In genomic region chr3:95905146-95905939, GRCm38 (mm10) we compare ENCODE assay signal across 8 mouse cellular contexts. TPM values are rescaled to one million over a fixed set of nuclear protein-coding genes. Genes with fewer than 3 reads are reported as not detected.
DNase-seq lines count a peak whose midpoint lies in the region; ATAC-seq and TF ChIP-seq lines count a peak whose summit lies in the region.

No protein-coding gene starts in this region.

- intact Hi-C loops in heart, postnatal 25 days (cut with DNase I) = no loop called here

- no peaks in the 10 kb centered on the region for H3K9me3 ChIP-seq in embryonic facial prominence, embryonic 11.5 days (replicated peaks; ENCODE audit: control insufficient read depth, low read length)
- no peaks in the 10 kb centered on the region for H3K9me3 ChIP-seq in midbrain, embryonic 11.5 days (ENCODE audit: control insufficient read depth, low read length)

- H3K27ac ChIP-seq in thymus, adult 2 months (ENCODE audit: control insufficient read depth, insufficient read depth, low read length) = no peak overlapping the region
- peak overlapping the region; percentile 2 for H3K27ac ChIP-seq in embryonic facial prominence, embryonic 11.5 days (replicated peaks; ENCODE audit: low read depth, low read length)
- H3K27ac ChIP-seq in midbrain, embryonic 11.5 days (ENCODE audit: low read depth, low read length) = peak overlapping the region; percentile 59

- peak; percentile 48 for DNase-seq in thymus, adult 2 months
- no peak for DNase-seq in thymus, adult 18-20 months
- DNase-seq in embryonic facial prominence, embryonic 11.5 days (ENCODE audit: low spot score) = peak; percentile 83
- peak; percentile 15 for DNase-seq in heart, postnatal 25 days (ENCODE audit: low spot score)
- DNase-seq in layer of hippocampus, postnatal 36 days = peak; percentile 57 to 60
- DNase-seq in midbrain, embryonic 11.5 days (ENCODE audit: low spot score, missing footprints) = peak; percentile 96
- DNase-seq in thymus, postnatal 4 days = peak; percentile 71
- no peak for DNase-seq in right cerebral cortex, postnatal 14 days

- peak overlapping the region; percentile 65 for H3K9ac ChIP-seq in embryonic facial prominence, embryonic 11.5 days (replicated peaks; ENCODE audit: low read length)
- peak overlapping the region; percentile 62 for H3K9ac ChIP-seq in midbrain, embryonic 11.5 days (ENCODE audit: low read length)

- ATAC-seq in embryonic facial prominence, embryonic 11.5 days (replicated peaks; ENCODE audit: insufficient number of reproducible peaks, low FRiP score, low TSS enrichment, low read depth) = peak; percentile 53
- peak; percentile 84 for ATAC-seq in midbrain, embryonic 11.5 days (ENCODE audit: low FRiP score)

- TF ChIP-seq POLR2A in thymus, adult 2 months (IDR thresholded peaks at IDR 0.05; ENCODE audit: control insufficient read depth, extremely low read depth, insufficient read depth, low read length, poor library complexity) = no peak

- H3K4me1 ChIP-seq in thymus, adult 2 months (replicated peaks; ENCODE audit: control insufficient read depth, insufficient read depth, low read length) = peaks cover 17% of the 10 kb centered on the region
- H3K4me1 ChIP-seq in embryonic facial prominence, embryonic 11.5 days (ENCODE audit: control insufficient read depth, insufficient read depth, low read length) = peaks cover 2% of the 10 kb centered on the region
- peaks cover 28% of the 10 kb centered on the region for H3K4me1 ChIP-seq in midbrain, embryonic 11.5 days (ENCODE audit: control insufficient read depth, insufficient read depth, low read length)

- no peaks in the 10 kb centered on the region for H3K36me3 ChIP-seq in thymus, adult 2 months (ENCODE audit: control insufficient read depth, insufficient read depth, low read length)
- no peaks in the 10 kb centered on the region for H3K36me3 ChIP-seq in embryonic facial prominence, embryonic 11.5 days (replicated peaks; ENCODE audit: control insufficient read depth, insufficient read depth, low read depth, low read length)
- H3K36me3 ChIP-seq in midbrain, embryonic 11.5 days (ENCODE audit: control insufficient read depth, insufficient read depth, low read length) = no peaks in the 10 kb centered on the region

- H3K4me3 ChIP-seq in thymus, adult 2 months (ENCODE audit: control insufficient read depth, insufficient read depth, low read length) = 0 out of 2 replicates have a peak overlapping the region, but pooled peaks have one; percentile 14
- peak overlapping the region; percentile 46 for H3K4me3 ChIP-seq in embryonic facial prominence, embryonic 11.5 days (ENCODE audit: low read depth, low read length)
- peak overlapping the region; percentile 28 for H3K4me3 ChIP-seq in midbrain, embryonic 11.5 days (ENCODE audit: low read depth, low read length)

- no peak for TF ChIP-seq CTCF in thymus, adult 2 months (IDR thresholded peaks at IDR 0.05; ENCODE audit: borderline replicate concordance, control insufficient read depth, extremely low read depth, insufficient read depth, low read length, poor library complexity)

- WGBS in thymus, adult 2 months = 4% methylated on average over 18 of the region's 18 CpGs
- under 1% methylated on average over 18 of the region's 18 CpGs for WGBS in embryonic facial prominence, embryonic 11.5 days
- WGBS in midbrain, embryonic 11.5 days = under 1% methylated on average over 18 of the region's 18 CpGs

- peaks cover 18% of the 10 kb centered on the region for H3K27me3 ChIP-seq in thymus, adult 2 months (ENCODE audit: control insufficient read depth, insufficient read depth, low read length)
- H3K27me3 ChIP-seq in embryonic facial prominence, embryonic 11.5 days (ENCODE audit: control insufficient read depth, insufficient read depth, low read length) = no peaks in the 10 kb centered on the region
- peaks cover 2% of the 10 kb centered on the region; the same call in 1 of the 2 replicates for H3K27me3 ChIP-seq in midbrain, embryonic 11.5 days (ENCODE audit: control insufficient read depth, insufficient read depth, low read length)

- H3K4me2 ChIP-seq in embryonic facial prominence, embryonic 11.5 days (ENCODE audit: low read depth, low read length) = peak overlapping the region; percentile 85
- peak overlapping the region; percentile 56 for H3K4me2 ChIP-seq in midbrain, embryonic 11.5 days

RNA-seq across cellular contexts. Expression of gene Car14, which starts 0.9 kb away (rescaled TPM):
- 4.3 and 13.0 TPM in 2 replicates for polyA plus RNA-seq in thymus, adult 2 months (2012; rRNA removed)
- 67.8 and 80.0 TPM in 2 replicates for polyA plus RNA-seq in embryonic facial prominence, embryonic 11.5 days (2014; fragmentation: Nextera tagmentation; extraction: Ambion mirVana)
- 100 to 1,000 TPM; 171 to 175 TPM for total RNA-seq in heart, postnatal 25 days (2021)
- total RNA-seq in layer of hippocampus, postnatal 36 days (2021) = 10 to 100 TPM in 1 of 2 experiments, 1 to 10 TPM in 1; 9.0 to 12.2 TPM
- 32.1 and 33.4 TPM in 2 replicates for polyA plus RNA-seq in midbrain, embryonic 11.5 days (2014; fragmentation: Nextera tagmentation; extraction: Ambion mirVana)

RNA-seq across cellular contexts. Expression of gene Aph1a, which starts 11.6 kb away (rescaled TPM):
- polyA plus RNA-seq in thymus, adult 2 months (2012; rRNA removed) = 139 and 156 TPM in 2 replicates
- 31.8 and 33.3 TPM in 2 replicates for polyA plus RNA-seq in embryonic facial prominence, embryonic 11.5 days (2014; fragmentation: Nextera tagmentation; extraction: Ambion mirVana)
- total RNA-seq in heart, postnatal 25 days (2021) = 100 to 1,000 TPM; 110 to 120 TPM
- total RNA-seq in layer of hippocampus, postnatal 36 days (2021) = 10 to 100 TPM; 72.2 to 83.3 TPM
- polyA plus RNA-seq in midbrain, embryonic 11.5 days (2014; fragmentation: Nextera tagmentation; extraction: Ambion mirVana) = 32.5 and 34.3 TPM in 2 replicates

RNA-seq across cellular contexts. Expression of gene BC028528, which starts 13.5 kb away (rescaled TPM):
- polyA plus RNA-seq in thymus, adult 2 months (2012; rRNA removed) = 4.5 and 6.0 TPM in 2 replicates
- 7.8 and 10.2 TPM in 2 replicates for polyA plus RNA-seq in embryonic facial prominence, embryonic 11.5 days (2014; fragmentation: Nextera tagmentation; extraction: Ambion mirVana)
- 10 to 100 TPM in 1 of 2 experiments, 1 to 10 TPM in 1; 7.2 to 13.9 TPM for total RNA-seq in heart, postnatal 25 days (2021)
- total RNA-seq in layer of hippocampus, postnatal 36 days (2021) = 1 to 10 TPM; 2.5 to 3.6 TPM
- 8.5 and 8.9 TPM in 2 replicates for polyA plus RNA-seq in midbrain, embryonic 11.5 days (2014; fragmentation: Nextera tagmentation; extraction: Ambion mirVana)

RNA-seq across cellular contexts. Expression of gene Ciart, which starts 23.3 kb away (rescaled TPM):
- 3.0 and 3.1 TPM in 2 replicates for polyA plus RNA-seq in thymus, adult 2 months (2012; rRNA removed)
- polyA plus RNA-seq in embryonic facial prominence, embryonic 11.5 days (2014; fragmentation: Nextera tagmentation; extraction: Ambion mirVana) = 6.3 and 7.7 TPM in 2 replicates
- total RNA-seq in heart, postnatal 25 days (2021) = 10 to 100 TPM in 1 of 2 experiments, 1 to 10 TPM in 1; 2.1 to 12.9 TPM
- 10 to 100 TPM in 1 of 2 experiments, 1 to 10 TPM in 1; 8.1 to 12.9 TPM for total RNA-seq in layer of hippocampus, postnatal 36 days (2021)
- 4.5 and 4.6 TPM in 2 replicates for polyA plus RNA-seq in midbrain, embryonic 11.5 days (2014; fragmentation: Nextera tagmentation; extraction: Ambion mirVana)

RNA-seq across cellular contexts. Expression of gene Anp32e, which starts 23.7 kb away (rescaled TPM):
- 89.1 and 120 TPM in 2 replicates for polyA plus RNA-seq in thymus, adult 2 months (2012; rRNA removed)
- 120 and 128 TPM in 2 replicates for polyA plus RNA-seq in embryonic facial prominence, embryonic 11.5 days (2014; fragmentation: Nextera tagmentation; extraction: Ambion mirVana)
- 10 to 100 TPM; 74.2 to 92.2 TPM for total RNA-seq in heart, postnatal 25 days (2021)
- 10 to 100 TPM; 77.4 to 94.7 TPM for total RNA-seq in layer of hippocampus, postnatal 36 days (2021)
- polyA plus RNA-seq in midbrain, embryonic 11.5 days (2014; fragmentation: Nextera tagmentation; extraction: Ambion mirVana) = 149 and 151 TPM in 2 replicates

Comparison
In these comparisons a context has a peak if more than half of its experiments do, and no peak if none do; other contexts are left out.
1. DNase-seq: peak in thymus, adult 2 months (single experiment), embryonic facial prominence, embryonic 11.5 days (single experiment), heart, postnatal 25 days (single experiment), layer of hippocampus, postnatal 36 days (2 of 2), midbrain, embryonic 11.5 days (single experiment) and thymus, postnatal 4 days (single experiment); none in thymus, adult 18-20 months (0 of 2) and right cerebral cortex, postnatal 14 days (single experiment).
2. Peak in every context shown above with its lines, with median percentiles within 50 percentile points of each other: H3K4me3 ChIP-seq.